Mouse (Mus musculus): Measurements from ENCODE around the gene Gm5426. TPM values are rescaled to one million over a fixed set of nuclear protein-coding genes. Genes with fewer than 3 reads are reported as not detected.
"Not testable (repeated sequence)": the region's sequence is repeated elsewhere in the genome, so short reads cannot be mapped to it uniquely, and the experiment has no call there.

Gm5426 gene
- not detected in 2 replicates for polyA plus RNA-seq (2015; fragmentation: Nextera tagmentation; extraction: Ambion mirVana)

DNA sequence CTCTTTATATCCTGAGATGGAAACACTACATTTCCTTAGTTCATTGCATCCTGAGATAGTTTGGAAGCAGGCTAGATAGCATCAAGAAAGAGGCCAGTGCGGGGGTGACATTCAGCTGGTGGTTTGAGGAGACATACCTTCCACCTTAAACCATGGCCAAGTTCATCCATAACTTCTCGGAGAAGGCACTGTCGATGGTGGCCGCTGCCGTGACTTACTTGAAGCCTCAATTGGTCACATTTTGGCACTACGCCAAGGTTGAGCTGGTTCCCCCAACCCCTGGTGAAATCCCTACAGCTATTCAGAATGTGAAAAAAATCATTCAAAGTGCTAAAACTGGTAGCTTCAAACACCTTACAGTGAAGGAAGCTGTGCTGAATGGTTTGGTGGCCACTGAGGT is at the start of gene Gm5426:
Gene Gm5426 (plus strand): TSS at position 153 of the 400 bp plus-strand sequence.
- DNase-seq (ENCODE audit: low spot score) = not testable (repeated sequence)

DNA sequence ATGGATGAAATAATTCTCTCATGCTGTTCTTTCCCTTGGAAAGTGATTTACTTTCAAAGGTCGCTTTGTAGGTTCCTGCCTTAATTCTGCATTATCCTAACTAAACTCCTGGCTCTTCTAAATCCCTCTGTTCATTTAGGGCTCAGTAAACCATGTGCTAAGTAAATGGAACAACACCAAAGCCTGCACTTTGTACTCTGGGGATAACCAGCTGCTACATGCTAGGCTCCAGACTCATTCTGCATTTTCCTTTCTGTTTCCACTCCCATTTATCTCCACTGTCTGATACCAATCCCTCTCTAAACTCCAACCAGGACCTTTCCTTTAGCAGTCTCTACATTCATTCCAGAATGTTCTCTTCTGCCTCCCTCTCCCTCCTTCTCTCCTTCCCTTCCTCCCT is 46.7 kb upstream of the Gm5426 start:
- DNase-seq (ENCODE audit: low spot score) = no peak

DNA sequence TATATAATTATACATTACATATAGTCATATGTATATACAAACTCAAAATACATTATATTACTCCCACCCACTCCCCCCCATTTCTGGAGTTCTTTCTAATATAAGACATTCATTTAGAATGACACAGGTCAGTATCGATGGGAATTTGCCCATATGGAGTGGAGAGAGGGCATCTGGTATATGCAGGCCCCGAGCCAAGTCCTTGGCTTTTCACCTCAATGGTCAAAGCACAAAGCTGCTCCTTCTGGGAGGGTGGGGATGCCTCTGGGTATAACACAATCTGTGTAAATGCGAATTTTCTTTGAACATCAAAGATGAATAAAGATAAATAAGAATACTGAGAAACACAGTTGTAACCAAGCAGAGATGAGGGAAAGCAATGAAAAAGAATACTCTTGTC is 46.0 kb upstream of the Gm5426 start:
- DNase-seq (ENCODE audit: low spot score) = no peak

DNA sequence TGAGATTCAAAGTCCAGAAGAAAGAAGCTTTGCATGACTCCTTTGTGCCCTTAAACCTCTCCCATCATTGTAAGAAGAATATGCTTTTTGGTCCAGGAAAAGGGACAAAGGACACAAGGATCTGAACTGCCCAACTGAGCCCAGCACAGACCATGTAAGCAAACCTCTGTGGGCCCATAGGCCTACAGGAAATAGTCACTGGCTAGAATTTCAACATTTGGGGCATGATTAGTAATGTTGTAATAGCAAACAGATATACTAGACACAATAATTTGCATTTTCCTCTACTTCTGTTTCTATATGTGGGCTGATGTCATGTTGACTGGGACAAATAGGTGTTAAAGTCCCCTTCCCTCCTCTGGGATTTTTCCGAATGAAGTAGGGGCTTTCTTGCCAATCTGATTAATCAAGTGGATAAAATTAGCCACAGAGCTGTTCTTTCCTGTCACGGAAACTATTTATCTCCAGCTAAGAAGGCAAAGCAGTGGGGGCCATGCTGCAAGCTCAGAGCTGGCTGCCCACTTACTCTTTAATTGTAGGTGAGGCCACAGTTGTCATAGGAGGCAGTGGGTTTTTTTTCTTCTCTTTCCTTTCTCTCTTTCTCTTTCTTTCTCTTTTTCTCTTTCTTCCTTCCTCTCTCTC is 42.4 kb upstream of the Gm5426 start:
- DNase-seq (ENCODE audit: low spot score) = no peak

DNA sequence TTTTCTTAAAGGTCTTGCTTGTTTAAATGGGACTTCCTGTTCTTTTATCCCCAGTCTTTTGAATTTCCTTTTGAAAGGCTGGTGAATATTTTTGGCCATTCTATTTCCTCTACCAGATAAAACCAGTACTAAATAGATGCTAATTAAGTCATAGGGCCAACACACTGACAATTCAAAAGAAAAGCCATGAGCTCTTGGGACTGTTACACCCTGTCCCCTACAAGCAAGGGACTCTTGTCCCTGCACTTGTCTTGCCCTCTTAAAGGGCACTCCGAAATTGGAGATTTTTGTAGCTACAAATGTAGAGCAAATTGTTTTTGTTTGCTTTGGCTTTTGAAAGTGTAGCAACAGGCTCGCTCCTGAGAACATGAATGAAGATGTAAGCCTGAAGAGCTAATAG is 41.8 kb upstream of the Gm5426 start:
- no peak for DNase-seq (ENCODE audit: low spot score)

DNA sequence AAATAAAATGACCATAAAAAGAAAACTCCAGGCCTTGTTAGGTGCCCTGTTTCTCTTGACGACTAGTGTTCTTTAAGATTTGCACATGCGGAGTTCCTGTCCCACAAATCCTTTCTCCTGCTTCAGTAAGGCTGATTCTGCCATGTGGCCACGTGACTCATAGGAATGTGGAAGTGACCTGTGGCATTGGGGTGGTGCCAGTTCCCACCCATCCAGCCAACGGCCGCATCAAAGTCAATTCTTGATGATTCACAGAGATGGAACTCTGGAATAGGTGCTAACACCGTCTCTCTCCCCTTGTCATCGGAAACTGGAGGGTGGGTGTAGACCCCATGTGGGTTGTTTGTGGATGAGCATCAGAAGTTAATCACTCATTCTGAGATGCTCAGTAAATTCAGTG is 39.7 kb upstream of the Gm5426 start:
- DNase-seq (ENCODE audit: low spot score) = no peak

DNA sequence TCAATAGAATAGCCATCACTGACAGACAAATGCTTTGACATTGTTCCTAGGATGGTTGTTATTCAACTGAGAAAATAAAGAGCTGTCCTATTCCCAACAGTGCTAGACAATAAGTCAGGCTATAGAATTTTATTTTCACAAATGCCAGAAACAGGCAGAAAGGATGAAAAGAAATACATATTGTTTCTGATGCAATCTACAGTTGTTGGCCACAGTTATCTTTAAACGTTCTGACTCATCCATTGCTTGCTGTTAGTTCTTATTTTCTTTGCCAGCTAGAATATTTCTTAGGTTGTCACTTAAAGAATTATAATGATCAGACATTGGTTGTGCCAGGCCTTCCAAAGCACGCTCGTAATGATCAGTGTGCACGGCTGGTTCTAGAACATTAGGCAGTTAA is 35.4 kb upstream of the Gm5426 start:
- DNase-seq (ENCODE audit: low spot score) = no peak

DNA sequence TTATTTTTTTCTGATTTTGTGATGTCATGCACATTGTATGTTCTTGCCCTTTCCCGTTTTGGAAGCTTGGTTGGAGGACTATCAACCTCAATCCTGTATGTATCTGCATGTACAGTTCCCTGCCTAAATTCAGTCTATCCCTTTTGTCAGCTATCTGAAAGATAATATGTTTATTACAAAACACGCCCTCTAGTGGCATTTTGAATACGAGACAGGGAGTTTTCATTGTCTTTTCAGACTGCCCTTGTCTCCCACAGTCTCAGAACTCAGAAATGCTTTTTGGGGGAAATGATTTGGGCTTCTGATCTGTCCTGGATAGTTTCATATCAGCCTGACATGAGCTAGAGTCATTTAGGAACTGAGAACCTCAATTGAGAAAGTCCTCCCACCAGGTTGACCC is 32.2 kb upstream of the Gm5426 start:
- DNase-seq (ENCODE audit: low spot score) = peak; percentile 17

DNA sequence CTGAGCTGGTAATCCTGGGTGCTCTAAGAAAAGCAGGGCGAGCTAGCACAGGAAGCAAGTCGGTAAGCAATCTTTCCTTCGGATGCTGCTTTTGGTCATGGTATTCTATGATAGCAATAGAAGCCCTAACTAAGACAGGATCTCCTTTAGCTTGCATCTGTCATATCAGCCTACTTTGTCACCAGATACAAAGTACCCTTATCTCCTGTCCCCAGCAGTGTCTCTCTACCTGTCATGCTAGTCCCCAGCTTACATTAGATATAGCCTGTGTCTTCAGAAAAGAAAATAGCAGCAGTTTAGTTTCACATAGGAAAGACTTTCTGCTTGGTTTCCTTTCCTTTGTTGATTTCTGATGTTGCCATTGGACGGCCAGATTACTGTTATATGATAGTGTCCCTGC is 31.8 kb upstream of the Gm5426 start:
- no peak for DNase-seq (ENCODE audit: low spot score)

DNA sequence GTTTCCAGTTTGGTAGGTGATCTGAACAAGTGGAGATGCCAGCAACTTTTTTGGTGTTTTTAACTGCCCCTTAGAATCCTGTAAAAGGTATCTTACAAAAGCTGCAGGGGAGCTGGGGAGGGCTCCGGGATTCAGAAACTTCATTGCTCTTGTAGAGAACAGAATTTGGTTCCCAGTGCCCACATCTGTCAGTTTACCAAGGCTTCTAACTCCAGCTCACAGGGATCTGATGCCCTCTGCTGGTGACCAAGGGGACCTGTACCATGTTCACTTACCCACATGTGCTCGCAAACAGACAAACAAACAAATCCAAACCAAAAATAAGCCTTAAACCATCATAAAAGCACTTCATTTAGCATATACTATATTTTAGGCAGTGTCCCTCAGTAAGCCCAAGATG is 31.3 kb upstream of the Gm5426 start:
- DNase-seq (ENCODE audit: low spot score) = peak; percentile 34

DNA sequence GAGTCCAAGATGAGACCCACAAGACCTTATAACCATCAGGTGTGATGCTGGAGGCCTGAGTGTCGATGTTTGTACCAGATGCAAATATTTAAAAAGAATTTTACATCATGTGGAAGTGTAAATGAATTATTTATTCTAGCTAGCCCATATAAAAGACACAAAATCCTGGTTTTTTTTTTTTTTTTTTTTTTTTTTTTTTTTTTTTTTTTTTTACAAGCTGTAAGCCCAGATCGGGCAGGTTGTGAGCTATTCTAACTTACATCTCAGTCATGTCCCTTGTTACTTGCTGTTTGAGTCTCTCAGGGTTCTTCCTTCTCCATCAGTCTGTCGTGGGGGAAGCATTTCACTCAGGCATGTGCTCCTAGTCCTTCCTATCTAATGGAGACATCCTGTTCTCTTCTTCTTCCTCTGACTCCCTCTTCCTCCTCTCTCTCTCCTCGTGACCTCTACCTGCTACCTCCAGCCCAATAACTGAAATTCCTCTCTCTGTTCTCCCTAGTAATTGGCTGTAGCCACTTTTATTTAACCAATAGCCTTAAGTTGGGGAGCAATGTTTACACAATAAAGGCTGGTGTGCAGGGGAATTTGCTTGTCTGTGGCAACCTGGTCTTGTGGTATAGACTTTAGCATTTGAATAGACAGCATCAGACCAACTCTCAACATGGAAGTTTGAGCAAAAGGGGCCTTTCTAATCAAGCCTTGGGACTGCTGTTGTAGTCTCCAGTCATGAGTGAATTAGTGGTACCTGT is 29.3 kb upstream of the Gm5426 start:
- DNase-seq (ENCODE audit: low spot score) = no peak

DNA sequence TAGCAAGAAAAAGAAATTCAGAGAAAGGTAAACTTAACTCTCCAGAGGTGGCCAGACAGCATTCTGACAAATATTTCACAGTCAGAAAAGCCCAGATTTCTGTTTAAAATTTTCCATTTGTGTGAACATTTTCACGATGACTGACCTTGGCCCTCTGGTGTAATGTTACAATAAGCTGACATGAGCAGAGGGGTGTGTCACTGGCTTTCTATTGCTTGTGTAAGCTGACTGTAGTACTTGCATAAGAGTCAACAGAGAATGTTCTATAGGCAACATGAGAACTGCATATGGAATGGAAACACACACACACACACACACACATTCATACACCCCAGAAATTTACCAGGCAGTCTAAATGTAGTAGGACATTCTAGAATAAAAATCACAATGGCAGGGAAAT is 28.6 kb upstream of the Gm5426 start:
- no peak for DNase-seq (ENCODE audit: low spot score)

DNA sequence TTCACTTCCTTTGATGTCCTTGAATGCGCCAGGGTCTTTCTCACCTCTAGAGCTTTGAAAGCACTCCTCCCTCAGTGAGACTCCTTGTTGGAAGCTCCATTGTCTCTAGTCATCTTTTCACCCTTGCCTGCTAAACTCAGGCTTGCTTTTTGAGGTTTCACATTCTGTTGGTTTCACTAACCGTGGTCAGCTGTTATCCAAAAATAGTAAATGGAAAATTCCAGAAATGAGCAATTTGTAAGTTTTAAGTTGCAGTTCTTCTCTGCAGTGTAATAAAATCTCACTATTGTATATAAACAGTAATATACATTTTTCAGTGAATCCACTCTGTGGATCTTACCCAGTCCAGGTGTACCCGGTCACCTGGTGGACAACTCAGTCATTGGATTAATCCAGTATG is 21.1 kb upstream of the Gm5426 start:
- DNase-seq (ENCODE audit: low spot score) = no peak

DNA sequence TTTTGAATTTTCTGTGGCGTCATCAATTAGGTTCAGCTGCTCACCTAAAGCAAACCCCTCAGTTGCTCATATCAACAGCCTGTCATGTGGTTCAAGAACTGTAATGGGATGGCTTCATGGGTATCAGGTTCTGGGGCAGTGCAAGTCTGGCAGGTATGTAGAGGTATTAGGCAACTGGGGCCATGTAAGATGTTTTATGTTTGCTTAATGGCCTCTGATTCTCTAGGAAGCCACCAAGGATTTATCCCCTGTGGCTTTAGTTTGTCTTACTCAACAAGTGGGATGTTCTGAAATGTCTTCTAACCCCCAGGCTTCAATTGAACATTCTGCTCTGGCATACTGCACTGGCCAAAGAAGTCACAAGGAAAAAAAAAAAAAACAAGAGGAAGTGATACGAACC is 15.6 kb upstream of the Gm5426 start:
- DNase-seq (ENCODE audit: low spot score) = no peak

DNA sequence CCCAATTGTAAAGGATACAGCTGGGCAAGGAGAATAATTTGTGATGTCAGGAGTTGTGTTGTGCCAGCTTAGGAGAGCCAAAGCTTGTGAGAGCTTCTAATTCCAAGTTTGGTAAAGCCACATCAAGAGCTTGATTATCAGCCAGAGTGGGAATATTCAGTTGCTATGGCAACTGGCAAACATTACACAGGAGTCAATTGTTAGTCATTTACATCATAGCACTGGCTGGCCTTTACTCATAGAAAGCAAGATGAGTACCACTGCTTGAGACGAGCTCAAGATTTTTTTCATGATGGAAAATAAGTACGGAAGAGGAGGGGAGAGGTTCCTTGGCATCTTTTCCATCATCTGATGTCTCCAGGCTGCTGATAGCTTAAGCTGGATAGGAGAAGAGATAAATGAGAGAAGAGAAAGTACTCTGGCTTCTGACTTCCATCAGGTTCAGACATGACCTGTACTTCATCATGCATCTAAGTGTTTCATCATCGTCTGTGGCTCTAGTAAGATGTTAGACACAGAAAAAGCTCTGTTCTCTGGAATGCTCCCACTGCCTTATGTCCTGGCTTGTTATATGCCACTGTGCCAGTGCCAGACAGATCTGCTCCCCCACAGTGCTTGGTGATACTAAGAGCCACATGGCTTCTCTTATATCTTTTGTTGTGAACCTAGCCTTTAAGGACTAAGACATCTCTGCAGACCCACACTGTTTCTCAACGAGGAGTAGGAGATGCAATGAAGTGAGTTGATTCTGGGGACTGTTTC is 15.0 kb upstream of the Gm5426 start:
- no peak for DNase-seq (ENCODE audit: low spot score)

DNA sequence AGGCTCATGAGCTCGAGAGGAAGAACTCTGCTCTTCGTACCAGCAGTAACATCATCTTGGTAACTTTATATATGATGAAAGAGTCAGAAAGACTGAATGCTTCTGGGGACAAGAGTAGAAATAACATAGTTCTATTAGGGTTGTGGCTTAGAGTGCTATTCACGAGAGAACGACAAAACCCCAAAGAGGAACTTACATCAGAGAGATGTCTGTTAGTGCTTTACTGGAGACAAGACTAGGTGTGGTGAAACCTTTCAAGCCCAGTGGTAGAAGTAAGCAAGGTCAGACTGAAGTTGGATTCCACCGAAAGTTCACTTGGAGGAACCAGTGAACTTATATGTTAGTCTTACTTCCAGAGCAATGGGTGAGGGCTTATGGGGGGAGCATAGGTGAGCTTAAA is 12.5 kb upstream of the Gm5426 start:
- no peak for DNase-seq (ENCODE audit: low spot score)

DNA sequence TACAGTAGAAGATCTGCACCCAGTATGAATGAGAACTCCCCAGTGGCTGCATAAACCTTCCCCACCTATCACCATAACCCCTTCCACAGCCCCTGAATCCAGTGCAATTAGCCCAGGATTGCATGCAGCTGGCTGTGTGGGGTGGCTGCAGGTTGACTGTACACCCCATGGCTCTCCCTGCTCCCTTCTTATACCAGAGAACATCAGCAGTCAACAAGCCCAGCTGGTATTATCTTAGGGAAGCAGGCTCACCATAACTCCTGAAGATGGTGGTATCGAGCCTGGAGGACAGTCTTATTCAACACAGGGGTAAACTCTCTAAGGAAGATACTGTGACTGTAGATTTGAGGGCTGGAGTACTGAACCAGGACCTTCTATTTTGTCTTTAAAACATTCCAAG is 12.1 kb upstream of the Gm5426 start:
- DNase-seq (ENCODE audit: low spot score) = no peak

DNA sequence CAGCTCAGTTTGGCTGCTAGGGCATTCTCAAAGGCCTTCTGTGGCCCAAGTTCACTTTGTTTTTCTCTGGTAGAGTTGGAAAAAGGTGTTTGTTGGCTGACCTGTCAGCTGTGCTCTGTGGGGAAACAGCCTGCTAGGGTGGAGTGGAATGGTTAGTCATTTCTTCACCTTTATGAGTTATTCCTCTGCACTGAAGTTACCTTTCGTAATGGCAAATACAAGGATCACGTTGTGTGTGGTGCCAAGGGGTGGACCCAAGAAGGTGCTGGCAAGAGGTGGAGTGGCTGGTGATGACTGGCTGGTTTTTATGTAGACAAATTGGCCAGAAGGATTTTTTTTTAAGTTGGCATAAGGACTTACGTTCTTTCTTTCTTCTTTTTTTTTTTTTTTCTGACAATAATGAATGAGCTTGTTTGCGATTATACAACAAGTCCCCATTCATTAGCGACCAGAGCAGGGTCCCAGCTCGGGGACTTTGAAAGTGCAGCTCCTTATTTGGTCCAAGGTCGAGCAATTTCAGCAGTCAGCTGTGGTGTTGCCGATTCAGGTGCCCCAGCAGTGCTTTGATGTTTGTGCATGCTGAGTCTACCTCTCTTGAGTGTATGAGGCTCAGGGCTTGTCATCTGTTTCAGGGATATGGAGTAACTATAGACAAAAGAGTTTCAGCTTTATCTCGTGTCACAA is 10.5 kb upstream of the Gm5426 start:
- DNase-seq (ENCODE audit: low spot score) = no peak

DNA sequence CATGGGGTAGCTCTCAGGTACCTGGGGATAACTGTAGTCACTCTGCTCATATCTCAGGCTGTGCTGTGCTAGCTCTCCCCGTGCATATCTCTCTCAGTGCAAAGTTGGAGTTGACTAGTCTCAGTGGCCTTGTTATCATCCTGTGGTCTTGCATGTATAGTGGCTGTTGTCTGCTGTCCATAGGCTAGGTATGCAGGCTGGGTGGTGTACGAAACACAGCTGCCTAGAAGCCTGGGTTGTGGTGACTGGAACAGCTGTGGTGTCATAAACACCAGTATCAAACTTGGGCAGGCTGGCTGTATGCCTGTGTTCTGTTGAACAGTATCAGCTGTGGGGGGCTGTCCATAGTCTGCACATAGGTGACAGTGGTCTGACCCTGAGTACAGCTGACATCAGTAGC is 7.2 kb upstream of the Gm5426 start:
- no peak for DNase-seq (ENCODE audit: low spot score)

DNA sequence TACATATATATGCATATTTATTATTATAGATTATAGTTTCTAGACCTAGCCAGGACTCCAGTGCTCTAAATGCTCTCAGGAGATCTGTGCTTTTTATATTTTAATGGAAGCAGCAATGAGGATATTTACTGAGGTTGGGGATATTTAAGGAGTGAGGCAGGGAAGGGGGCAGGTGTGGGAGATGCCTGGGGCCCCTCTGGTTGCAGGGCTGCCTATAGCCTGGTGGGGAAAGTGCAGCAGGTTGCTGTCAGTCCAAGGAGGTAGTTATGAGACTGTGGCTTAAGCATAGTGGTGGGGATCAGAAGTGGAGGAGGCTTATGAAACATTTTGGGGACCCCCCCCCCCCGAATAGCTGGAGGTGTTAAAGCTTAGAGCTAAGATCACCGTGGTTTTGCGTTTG is 6.0 kb upstream of the Gm5426 start:
- DNase-seq (ENCODE audit: low spot score) = no peak

DNA sequence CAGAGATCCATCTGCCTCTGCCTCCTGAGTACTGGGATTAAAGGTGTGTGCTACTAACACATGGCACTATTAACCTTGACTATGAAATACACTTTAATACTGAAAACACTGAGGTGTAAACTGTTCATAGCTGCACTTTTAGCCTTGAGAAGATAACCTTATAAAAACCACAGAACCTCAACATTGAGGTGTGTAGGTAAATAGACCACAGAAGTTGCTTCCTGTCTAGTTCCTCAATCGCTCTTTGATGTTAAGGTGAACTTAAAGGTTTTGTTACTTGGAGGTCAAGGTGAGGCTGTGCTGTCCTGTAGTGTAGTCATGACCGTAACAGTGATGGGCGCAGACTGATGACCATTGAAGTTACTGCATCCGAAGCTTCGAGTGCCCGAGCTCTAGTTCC is 5.3 kb upstream of the Gm5426 start:
- DNase-seq (ENCODE audit: low spot score) = no peak

DNA sequence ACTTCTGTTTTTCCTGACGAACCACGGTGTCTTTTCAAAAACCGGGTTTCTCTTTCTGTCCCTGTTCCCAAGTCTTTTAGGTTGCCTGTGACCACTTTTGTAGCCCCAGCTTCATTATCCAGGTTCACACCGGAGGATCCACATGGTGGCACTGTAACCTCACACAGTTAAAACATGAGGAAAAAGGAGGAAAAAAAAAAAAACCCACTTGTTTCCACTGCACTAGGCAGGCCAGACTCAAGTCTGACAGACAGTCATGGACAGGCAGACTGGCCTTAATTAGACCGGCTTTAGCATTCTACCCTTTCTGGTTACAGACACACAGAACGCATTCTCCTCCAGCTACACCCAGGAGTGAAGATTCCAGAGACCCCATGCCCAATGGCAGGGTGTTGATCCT is 4.2 kb upstream of the Gm5426 start:
- DNase-seq (ENCODE audit: low spot score) = peak; percentile 64
